Mouse (Mus musculus): ENCODE results near the gene Baat.
"Not testable (repeated sequence)": the region's sequence is repeated elsewhere in the genome, so short reads cannot be mapped to it uniquely, and the experiment has no call there.

The Baat gene

DNA sequence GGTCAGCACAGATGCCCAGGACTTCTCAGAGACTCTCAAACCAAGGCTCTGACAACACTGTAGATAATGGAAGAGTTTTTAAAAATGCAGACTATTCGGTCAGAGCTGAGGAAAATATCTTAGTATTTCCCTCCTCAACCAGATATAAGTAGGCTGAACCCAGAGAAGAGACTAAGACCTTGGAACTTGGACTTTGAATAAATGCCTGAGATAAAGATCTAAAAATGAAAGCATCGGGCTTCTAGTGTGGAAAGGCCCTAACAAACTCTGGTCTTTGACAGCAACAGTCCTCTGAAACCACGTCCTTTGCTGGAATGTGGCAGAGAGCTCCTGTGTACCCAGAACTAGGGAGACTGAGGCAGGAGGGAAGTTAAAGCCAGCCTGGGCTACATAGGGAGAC lies at the start of gene Baat:
Gene Baat, minus strand, starts transcription at position 172 of the 400 bp plus-strand sequence.
- no peak for DNase-seq (ENCODE audit: extremely low read depth, low read depth, low spot score)

DNA sequence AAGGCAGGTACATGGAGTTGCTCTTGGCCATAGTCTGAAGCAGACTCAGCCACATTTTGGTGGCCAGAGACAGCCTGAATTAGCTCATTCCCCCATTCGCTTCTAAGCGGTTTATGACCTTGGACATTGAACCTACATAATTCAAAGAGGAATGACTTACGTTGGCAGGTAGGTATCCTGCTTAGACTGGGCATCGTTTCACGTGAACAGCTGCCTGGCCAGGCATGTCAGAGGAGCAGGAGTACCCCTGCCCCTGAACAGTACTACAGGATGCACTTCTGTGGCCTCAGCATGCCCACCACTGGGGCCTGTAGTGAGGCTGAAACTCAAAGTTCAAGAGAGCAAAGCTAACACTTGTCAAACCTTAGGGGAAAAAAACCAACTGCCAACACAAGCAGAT lies 47.0 kb upstream of the Baat start:
- DNase-seq (ENCODE audit: extremely low read depth, low read depth, low spot score) = no peak

DNA sequence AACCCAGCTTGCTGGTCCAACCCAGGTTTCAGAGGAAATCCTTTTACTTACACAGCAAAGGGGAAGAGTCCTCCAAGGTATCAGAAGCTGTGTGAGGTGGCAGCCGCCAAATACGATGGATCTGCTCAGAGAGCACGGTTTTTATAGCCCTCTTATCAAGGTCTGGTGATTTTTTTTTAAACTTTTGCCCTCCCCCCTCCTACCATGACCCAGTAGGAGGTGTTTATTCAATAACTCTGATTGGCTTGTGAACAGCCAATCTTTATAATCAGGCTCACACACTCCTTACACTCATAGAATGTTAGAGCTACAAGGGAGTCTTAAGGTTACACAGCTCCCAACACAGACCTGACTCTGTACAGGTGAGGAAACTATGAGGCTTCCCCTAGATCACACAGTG lies 43.0 kb upstream of the Baat start, which contains the start of gene Aldob:
Gene Aldob, minus strand, starts transcription at position 164 of the 400 bp plus-strand sequence.
- no peak for DNase-seq (ENCODE audit: extremely low read depth, low read depth, low spot score)

DNA sequence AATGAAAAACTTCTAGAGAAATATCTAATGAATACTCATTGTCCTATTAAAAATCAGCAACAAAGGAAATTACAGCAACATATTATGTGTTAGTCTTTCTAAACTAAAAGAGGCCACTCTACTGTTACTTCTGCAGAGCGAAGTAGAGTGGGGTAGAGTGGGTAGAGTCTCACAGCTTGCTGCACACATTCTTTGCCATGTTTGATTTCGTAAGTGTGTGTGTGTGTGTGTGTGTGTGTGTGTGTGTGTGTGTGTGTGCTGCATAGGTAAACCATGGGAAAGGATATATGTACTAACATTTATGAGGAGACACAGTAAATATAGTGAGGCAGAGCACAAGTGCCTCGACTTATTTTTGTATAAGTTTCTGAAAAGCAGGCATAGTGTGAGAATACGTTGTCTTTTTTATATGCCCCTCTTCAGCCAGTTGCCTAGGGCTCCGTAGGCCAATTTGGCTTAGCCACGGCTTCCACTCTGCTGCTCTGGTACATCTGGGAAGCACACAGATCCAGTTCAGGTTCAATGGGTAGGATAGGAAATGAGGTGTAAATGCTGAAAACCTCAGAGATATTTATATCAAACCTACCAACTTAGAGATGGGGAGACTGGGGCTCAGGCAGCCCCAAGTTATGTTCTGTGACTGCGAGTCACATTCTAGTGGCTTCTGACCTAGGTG lies 41.3 kb upstream of the Baat start:
- DNase-seq (ENCODE audit: extremely low read depth, low read depth, low spot score) = no peak

DNA sequence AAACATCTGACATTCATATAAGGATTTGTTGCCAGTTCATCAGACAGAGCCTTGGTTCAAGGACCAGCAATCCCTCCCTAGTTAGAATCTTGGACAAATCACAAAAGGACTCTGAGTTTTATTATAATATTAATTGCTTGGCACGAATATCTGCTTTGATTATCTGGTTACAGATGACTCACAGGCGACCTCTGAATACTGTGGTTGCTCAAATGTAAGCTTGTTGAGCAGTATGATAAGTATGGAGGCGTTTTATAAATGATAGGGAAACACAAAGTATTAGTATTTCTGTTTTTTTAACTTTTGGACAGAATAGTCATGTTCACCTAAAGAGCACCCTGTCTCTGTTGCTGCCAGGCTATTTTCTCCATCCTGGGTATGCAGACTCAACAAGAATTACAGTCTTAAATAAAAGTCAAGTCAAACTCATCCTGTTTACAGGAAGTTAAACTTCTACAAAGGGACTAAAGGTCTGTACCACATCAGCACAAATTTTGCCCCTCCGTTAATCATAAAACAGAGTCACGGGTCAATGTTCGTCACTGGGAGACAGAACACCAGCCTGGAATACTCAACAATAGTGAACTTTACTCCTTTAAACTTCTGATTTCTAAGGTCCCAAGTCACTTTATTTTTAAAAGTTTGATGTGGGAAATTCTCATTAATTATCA lies 40.7 kb upstream of the Baat start:
- no peak for DNase-seq (ENCODE audit: extremely low read depth, low read depth, low spot score)

DNA sequence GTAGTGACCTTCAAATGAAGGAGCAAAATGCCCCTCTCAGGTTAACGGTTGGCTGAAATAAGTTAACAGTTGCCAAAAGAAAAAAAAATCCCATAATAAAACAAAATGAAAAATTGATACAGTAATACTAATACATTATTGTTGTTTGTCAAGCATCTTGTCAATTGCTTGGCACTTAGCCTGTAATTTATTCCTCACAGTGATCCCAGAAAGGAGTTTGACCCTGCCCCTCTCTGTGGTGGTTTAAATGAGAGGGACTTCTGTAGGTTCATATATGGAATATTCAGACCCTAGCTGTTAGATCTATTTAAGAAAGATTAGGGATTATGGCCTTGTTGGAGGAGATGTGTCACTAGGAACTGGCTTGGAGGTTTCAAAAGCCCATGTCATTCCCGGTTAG lies 39.7 kb upstream of the Baat start:
- DNase-seq (ENCODE audit: extremely low read depth, low read depth, low spot score) = no peak

DNA sequence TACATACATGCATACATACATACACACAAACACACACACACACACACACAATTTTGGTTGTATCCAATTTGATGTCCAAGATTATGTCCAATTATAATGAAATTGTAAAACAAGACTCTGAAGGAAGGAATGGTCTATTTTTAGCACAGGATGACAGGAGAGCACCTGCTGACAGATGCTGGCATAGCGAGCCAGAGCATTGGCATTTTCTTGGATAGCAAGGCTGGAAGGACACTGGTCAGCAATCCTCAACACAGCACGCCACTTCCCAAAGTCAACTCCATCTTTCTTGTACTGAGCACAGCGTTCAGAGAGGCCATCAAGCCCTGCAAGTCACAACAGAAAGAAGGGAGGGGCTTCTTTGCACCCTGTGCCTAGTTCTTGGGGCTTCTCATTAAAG lies 34.6 kb upstream of the Baat start:
- no peak for DNase-seq (ENCODE audit: extremely low read depth, low read depth, low spot score)

DNA sequence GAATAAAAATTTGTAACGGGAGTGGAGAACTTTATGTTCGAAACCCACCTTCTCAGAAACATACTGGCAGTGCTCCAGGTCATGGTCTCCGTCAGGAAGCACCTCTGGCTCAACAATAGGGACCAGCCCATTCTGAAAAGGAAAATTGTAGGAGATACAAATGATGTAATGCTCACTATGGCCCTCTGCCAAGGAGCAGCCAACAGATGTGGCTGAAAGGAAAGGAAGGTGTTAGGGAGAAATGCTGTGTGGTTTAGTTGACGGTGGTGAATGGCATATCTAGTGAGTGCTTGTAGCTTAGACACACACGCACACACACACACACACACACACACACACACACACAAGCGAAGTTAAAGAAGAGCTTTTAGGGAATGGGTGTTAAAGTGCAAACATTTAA lies 33.3 kb upstream of the Baat start:
- no peak for DNase-seq (ENCODE audit: extremely low read depth, low read depth, low spot score)

DNA sequence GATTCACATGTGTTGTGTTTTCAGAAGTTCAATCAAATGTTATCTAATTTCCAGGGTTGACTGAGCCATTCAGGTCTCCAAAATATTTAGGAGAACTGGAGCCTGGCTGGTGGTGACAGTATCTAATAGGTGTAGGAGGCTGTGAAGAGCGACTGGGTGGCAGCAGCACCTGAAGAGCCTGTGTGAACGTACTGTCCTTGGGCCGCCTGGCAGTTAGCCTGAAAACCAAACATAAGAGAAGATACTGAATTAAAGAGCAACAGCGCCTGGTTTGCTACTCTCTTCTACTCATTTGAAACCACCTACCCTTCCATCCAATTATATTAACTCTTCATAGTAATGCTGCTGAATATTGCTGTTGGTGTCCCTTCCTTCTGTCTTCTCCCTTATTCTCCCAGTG lies 30.3 kb upstream of the Baat start:
- DNase-seq (ENCODE audit: extremely low read depth, low read depth, low spot score) = no peak

DNA sequence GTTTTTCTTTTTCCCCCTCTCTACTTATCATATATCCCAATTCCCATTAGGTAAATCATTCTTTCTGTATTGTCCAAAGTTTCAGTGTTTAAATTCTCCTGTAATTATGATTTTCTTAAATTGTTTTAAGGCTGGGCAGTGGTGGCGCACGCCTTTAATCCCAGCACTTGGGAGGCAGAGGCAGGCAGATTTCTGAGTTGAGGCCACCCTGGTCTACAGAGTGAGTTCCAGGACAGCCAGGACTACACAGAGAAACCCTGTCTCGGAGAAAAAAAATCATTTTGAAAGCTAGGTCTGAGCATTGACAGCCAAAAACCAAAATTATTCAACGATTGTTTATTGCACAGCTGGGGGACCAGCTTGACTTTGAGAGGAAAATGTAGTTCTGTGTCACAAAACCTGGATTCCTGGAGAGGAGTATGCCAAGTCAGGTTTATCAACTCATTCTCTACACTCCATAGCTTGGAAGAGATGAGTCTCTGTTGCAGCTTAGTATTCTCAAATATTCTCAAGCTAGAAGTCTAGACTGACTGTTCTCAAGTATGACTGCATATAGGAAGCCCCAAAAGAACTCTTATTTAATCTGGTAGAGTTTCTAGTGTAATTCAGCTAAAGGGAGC lies 29.4 kb upstream of the Baat start:
- DNase-seq (ENCODE audit: extremely low read depth, low read depth, low spot score) = no peak

DNA sequence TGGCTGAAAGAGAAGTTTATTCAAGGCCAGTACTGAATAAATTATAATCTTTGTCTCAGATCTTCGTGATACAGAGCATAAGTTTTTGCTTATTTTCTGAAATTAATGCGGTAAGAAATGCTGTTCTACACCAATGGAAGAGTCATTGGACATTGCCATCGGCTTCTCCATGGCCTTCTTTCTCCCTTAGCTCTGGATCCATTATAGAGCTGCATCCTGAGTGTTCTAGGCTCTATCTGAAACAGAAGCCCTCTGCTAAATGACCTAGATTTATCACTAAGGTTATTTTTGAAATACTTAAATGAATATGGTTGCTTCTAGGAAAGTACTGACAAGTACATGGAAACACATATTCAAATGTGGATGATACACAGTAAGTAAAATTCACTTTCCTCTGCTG lies 28.7 kb upstream of the Baat start:
- no peak for DNase-seq (ENCODE audit: extremely low read depth, low read depth, low spot score)

DNA sequence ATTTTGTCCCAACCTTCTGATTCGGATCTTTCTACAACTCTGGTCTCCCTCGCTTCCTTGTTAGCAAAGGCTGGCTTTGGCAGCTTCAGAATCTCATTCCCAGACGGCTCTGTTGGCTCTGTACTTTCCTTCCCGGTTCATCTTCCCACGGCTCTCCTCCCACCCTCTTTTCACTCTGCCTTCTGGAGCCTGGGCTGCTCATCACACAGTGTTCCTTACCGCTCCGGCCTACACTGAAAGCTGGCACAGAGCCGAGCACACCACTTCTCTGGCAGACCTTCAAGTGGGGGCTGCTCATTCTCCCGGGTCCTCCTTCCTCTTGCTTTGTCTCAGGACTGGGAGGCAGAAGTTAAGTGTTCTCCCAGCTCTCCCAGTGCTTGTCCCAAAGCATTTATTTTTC lies 16.2 kb upstream of the Baat start:
- no peak for DNase-seq (ENCODE audit: extremely low read depth, low read depth, low spot score)

DNA sequence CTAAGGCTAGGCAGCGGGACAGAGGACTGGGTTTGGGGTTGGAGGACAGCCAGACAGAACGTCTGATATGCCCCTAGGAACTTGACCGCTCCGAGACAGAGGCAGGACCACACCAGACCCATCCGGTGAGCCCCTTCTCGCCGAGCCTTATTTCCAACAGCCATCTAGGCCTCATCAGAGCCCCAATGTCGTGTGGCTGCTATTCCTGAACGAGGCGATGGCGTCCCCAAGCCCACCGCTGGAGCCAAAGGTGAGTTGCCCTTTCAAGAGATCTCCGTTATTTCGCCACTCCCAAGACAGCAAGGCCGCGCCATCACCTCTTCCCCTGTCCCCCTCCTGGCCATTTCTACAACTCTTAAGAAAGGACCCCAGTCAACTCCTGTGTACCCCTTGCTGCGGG lies 15.0 kb upstream of the Baat start:
- no peak for DNase-seq (ENCODE audit: extremely low read depth, low read depth, low spot score)

DNA sequence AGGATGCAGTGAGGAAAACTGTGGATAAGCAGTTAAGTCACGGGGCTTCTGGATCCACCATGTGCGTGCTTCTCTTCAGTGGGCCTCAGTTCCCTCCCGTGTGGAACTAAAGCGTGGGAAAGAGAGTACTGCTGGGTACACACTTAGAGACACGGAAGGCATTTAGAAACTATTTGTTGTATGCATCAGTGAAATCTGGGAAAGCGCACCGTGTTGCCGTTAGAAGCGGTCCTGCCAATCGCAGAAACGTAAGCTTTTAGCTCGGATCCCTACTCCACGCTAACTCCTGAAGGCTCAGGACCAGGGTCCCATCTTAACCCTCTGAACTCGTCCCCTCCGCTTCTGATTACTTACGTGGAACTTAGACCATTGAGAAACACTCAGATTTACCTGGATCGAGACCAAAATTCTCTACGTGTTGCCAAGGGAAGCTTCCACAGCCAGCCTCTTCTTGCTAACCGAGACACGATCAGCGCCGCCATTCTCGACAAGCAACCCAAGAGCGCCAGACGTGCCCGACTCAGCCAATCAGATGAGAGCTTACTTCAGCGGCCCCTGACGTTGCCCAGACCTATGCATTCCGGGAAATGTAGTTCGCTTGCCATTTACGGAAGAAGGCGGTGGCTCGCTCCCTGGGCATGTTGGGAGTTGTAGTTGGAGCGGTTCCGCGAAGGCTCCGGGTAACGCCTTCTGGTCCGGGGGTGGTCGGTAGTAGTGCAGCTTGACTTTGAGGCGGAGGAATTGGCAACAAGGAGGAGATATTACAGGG lies 14.4 kb upstream of the Baat start, which contains the start of the genes Mrpl50 and Zfp189:
Gene Mrpl50, minus strand, starts transcription at position 522 of the 769 bp plus-strand sequence.
Gene Zfp189, plus strand, starts transcription at position 605 of the 769 bp plus-strand sequence.
- DNase-seq (ENCODE audit: extremely low read depth, low read depth, low spot score) = peak; percentile 73

DNA sequence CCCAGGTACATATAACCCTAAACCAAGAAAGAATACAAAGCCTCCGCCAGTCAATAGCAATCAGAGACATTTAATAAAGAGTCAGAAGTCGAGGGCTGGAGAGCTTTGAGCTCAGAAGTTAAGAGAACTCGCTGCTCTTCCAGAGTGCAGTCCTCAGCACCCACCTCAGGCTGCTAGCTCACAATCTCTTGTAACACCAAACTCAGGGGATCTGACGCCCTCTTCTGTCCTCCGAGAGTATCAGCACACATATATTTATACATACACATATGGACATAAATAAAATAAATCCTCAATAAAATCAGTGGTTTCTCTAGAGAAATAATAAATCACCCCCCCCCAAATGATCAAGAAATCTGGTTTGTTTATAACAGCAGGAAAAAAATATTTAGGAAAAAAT lies 13.1 kb upstream of the Baat start:
- no peak for DNase-seq (ENCODE audit: extremely low read depth, low read depth, low spot score)

DNA sequence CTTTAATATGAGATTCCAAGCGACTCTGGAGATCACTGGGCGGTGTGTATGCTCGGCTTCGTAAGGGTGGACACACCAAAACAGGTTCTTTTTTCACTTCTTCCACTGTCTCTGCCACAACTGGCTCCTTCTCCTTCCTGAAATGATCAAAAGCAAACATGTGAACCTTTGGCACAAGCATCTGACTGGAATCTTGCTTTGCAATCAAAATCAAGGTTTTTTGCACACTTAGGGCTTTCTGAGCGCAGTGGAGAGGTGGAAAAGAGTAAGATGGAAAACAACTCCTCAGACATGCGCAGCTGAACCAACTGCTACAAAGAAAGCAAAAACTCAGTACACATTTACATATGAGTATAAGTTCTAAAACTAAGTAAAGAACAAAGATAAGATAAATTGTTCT lies 8.1 kb upstream of the Baat start:
- no peak for DNase-seq (ENCODE audit: extremely low read depth, low read depth, low spot score)

DNA sequence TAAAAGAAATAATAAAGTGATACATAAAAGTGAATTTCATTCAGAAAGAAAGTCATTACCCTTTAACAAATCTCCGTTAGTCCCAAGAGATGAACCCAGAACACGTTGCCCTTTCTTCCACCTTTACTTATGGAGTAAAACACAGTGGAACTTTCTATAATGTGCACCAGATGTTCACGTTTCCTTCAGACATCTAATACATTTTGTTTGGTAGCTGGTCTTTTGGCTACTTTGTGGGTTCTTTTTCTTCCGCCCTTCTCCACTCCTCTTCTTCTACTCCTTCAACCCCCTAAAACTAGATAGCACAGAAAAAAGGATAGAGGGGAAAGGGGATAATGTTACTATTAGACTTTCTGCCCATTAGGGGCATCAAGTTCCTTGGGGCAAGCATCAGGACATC lies 6.3 kb upstream of the Baat start:
- DNase-seq (ENCODE audit: extremely low read depth, low read depth, low spot score) = no peak

DNA sequence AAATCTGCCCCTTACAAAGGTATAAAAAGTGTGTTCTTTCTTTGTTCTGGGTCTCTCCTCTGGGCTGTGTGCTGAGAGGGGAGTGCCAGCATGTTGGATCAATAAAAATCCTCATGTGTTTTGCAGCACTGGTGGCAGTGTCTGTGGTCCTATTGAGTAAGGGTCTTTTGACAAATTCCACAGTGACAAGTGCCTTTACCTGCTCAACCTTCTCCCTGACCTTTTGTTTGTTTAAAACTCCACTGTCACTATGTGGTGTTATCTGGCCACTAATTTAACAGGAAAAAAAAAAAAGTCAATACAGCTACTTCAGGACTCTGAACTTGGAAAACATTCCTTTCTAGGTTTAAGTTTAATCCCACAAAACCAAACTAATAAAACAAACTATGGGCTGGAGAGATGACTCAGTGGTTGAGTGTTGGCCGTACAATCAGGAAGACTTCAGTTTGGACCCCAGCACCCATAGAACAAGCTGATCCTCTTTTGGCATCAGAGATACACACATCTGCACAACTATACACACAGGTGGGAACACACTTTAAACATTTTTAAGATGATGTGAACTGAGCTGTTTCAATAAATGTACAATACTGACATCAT lies 4.0 kb upstream of the Baat start:
- not testable (repeated sequence) for DNase-seq (ENCODE audit: extremely low read depth, low read depth, low spot score)

DNA sequence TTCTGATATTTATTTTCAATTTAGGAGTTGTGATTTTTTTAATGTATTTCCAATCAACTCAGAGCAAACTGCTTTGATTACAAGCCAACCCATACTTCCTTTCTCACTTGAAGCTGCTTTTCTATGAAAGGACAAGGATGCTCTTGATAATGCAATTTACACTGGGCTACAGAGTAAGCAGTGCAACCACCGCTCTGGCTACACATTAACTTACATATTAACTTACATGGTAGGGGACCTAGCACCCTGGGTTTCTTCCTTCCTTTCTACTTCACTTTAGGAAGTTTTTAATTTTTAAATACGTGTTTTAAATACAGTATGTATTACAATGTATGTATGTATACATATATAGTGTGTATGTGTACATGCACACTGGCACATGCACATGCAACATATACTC lies 2.8 kb upstream of the Baat start:
- no peak for DNase-seq (ENCODE audit: extremely low read depth, low read depth, low spot score)

DNA sequence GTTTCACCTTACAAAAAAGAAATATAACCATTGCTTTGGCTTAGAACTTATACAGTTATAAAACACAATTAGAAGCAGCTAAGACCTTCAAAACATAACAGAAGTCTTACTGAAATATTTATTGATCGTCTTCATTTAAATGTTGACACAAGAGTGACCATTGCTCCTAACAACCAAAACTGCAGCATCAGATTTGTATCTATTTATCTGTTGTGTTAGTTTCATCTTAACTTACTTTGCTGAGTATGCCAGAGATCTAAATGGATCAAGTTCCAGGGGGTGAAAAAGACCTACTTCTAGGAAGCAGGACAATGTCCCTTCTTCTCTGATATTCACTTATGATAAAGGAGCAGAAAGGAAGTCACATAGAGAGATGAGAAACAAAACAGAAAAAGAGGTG lies 2.8 kb downstream of the Baat start:
- no peak for DNase-seq (ENCODE audit: extremely low read depth, low read depth, low spot score)

All from fat pad, adult 2 months (tissue).